Mouse (Mus musculus) CH12.LX (cell line): ENCODE measurements around the gene Kcnc2.

Experiments
- CTCF ChIP-seq, 2 experiments: IDR thresholded peaks in 1 of 2; conservative IDR thresholded peaks in 1 of 2; 2 replicates each; pipeline ENCODE4 v1.5.1; 2011 to 2012; ENCODE audit warnings: low read depth in 2 of 2, low read length in 2 of 2, improper control_type of control experiment in 1 of 2, inconsistent platforms in 1 of 2, mild to moderate bottlenecking in 1 of 2, moderate library complexity in 1 of 2
- HCFC1 ChIP-seq: IDR thresholded peaks from 2 replicates; pipeline ENCODE4 v1.6.1; 2012; ENCODE audit warnings: low read depth, mild to moderate bottlenecking, inconsistent platforms, low read length, improper control_type of control experiment
- POLR2A ChIP-seq: IDR thresholded peaks from 2 replicates; pipeline ENCODE4 v1.6.1; 2011; ENCODE audit warnings: low read depth, mild to moderate bottlenecking, improper control_type of control experiment, low read length
- RAD21 ChIP-seq: IDR thresholded peaks from 2 replicates; pipeline ENCODE4 v1.6.1; 2011; ENCODE audit warnings: low read depth, mild to moderate bottlenecking, low read length, improper control_type of control experiment, moderate library complexity
- ZNF384 ChIP-seq: IDR thresholded peaks from 2 replicates; pipeline ENCODE4 v1.6.1; 2012; ENCODE audit warnings: low read depth, low read length, improper control_type of control experiment, inconsistent platforms

DNA sequence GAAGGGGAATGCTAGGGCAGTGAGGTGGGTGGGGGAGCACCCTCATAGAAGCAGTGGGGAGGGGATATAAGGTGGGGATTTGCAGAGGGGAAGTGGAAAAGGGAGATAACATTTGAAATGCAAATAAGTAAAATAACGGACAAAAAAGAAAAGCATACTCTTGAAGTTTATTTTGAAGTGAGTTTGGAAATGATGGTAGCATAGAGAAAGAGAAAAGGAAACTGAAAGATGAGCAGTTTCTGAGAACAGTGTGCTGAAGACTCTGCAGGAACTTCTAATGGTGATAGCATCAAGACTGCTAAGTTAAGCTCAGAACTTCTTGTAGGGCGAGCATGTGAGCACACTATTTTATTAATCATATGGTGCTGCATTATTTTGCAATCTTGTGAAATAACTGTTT lies 138.6 kb downstream of the Kcnc2 start:
- TF ChIP-seq CTCF (conservative IDR thresholded peaks at IDR 0.05 in 1 of 2, IDR thresholded peaks at IDR 0.05 in 1 of 2; ENCODE audit: low read depth in 2 of 2, low read length in 2 of 2) = no peak
- TF ChIP-seq POLR2A = no peak
- TF ChIP-seq ZNF384 = no peak
- TF ChIP-seq RAD21 = no peak
- TF ChIP-seq HCFC1 = no peak
